Mouse (Mus musculus) splenic B cell, adult 2 months (primary cell): ENCODE results near the gene Taar9.
"Not testable (repeated sequence)": the region's sequence is repeated elsewhere in the genome, so short reads cannot be mapped to it uniquely, and the experiment has no call there.

Experiments used
- DNase-seq: peaks from one replicate; pipeline ENCODE4 v3.0.0-alpha.2; 2011; ENCODE audit warnings: low read depth, low spot score
- H3K27me3 ChIP-seq: 2 replicates; pipeline ENCODE4 v1.6.1; 2012; ENCODE audit warnings: mild to moderate bottlenecking, low read length, moderate library complexity, mixed read lengths; ENCODE audit not compliant: control insufficient read depth, poor library complexity, insufficient read depth, severe bottlenecking
- H3K36me3 ChIP-seq: 2 replicates; pipeline ENCODE4 v1.6.1; 2012; ENCODE audit warnings: mild to moderate bottlenecking, low read length, moderate library complexity, mixed read lengths; ENCODE audit not compliant: control insufficient read depth, poor library complexity, insufficient read depth, severe bottlenecking

The Taar9 gene

GRCm38 (mm10) chr10:24109434-24109833, at the start of gene Taar9:
Gene Taar9 (minus strand): TSS chr10:24109534.
- not testable (repeated sequence) for H3K36me3 ChIP-seq, H3K27me3 ChIP-seq, DNase-seq

GRCm38 (mm10) chr10:24158470-24159254, 49.3 kb upstream of the Taar9 start:
- Histone ChIP-seq H3K36me3 (peaks cover 18% of the 10 kb centered on the region), H3K27me3 (no peaks in the 10 kb centered on the region)
- DNase-seq = peak; percentile 42

- Histone ChIP-seq H3K36me3 (peaks cover 8% of the 10 kb centered on the region), H3K27me3 (no peaks in the 10 kb centered on the region)
- DNase-seq = no peak
These were observed 40.8 kb upstream of the Taar9 start for GRCm38 (mm10) chr10:24150086-24150485.

GRCm38 (mm10) chr10:24149135-24149781, 39.9 kb upstream of the Taar9 start, which contains the start of gene Stx7:
Gene Stx7 (plus strand): TSS chr10:24149302.
- peak; percentile 97 for DNase-seq
- Histone ChIP-seq H3K36me3 (peaks cover 5% of the 10 kb centered on the region; the same call in 1 of the 2 replicates), H3K27me3 (no peaks in the 10 kb centered on the region)

- H3K36me3 ChIP-seq = no peaks in the 10 kb centered on the region
- H3K27me3 ChIP-seq = no peaks in the 10 kb centered on the region
- DNase-seq = peak; percentile 26
These were observed 33.4 kb upstream of the Taar9 start for GRCm38 (mm10) chr10:24142735-24143134.

GRCm38 (mm10) chr10:24138623-24139261, 29.4 kb upstream of the Taar9 start:
- Histone ChIP-seq H3K27me3 (no peaks in the 10 kb centered on the region), H3K36me3 (no peaks in the 10 kb centered on the region)
- no peak for DNase-seq

GRCm38 (mm10) chr10:24134071-24134645, 24.8 kb upstream of the Taar9 start:
- H3K27me3 ChIP-seq = no peaks in the 10 kb centered on the region
- no peak for DNase-seq
- H3K36me3 ChIP-seq = no peaks in the 10 kb centered on the region

GRCm38 (mm10) chr10:24133132-24133531, 23.8 kb upstream of the Taar9 start:
- peak; percentile 61 for DNase-seq
- Histone ChIP-seq H3K36me3 (no peaks in the 10 kb centered on the region), H3K27me3 (no peaks in the 10 kb centered on the region)

- Histone ChIP-seq H3K36me3 (no peaks in the 10 kb centered on the region), H3K27me3 (no peaks in the 10 kb centered on the region)
- no peak for DNase-seq
These were observed 22.9 kb upstream of the Taar9 start for GRCm38 (mm10) chr10:24132273-24132672.

- Histone ChIP-seq H3K27me3 (no peaks in the 10 kb centered on the region), H3K36me3 (no peaks in the 10 kb centered on the region)
- DNase-seq = peak; percentile 89
These were observed 22.3 kb upstream of the Taar9 start for GRCm38 (mm10) chr10:24131451-24132262.

GRCm38 (mm10) chr10:24111116-24111778, 1.9 kb upstream of the Taar9 start:
- Histone ChIP-seq H3K36me3 (no peaks in the 10 kb centered on the region), H3K27me3 (no peaks in the 10 kb centered on the region)
- peak; percentile 61 for DNase-seq

GRCm38 (mm10) chr10:24108236-24108635, 1.1 kb downstream of the Taar9 start:
- no peaks in the 10 kb centered on the region for H3K36me3 ChIP-seq
- no peak for DNase-seq
- no peaks in the 10 kb centered on the region for H3K27me3 ChIP-seq

- H3K36me3 ChIP-seq = no peaks in the 10 kb centered on the region
- H3K27me3 ChIP-seq = no peaks in the 10 kb centered on the region
- DNase-seq = no peak
These were observed 1.6 kb downstream of the Taar9 start for GRCm38 (mm10) chr10:24107747-24108146.

- H3K27me3 ChIP-seq, DNase-seq, H3K36me3 ChIP-seq: not testable (repeated sequence)
These were observed 6.0 kb downstream of the Taar9 start for GRCm38 (mm10) chr10:24103299-24103698.
